Mouse (Mus musculus) cerebellum, adult (tissue): ENCODE results near the gene Calr.

ENCODE experiments used
- ATAC-seq: cut with Nextera tagmentation; 2 replicates; pipeline ENCODE4 v1.9.2; 2017; ENCODE audit warnings: mild to moderate bottlenecking, moderate library complexity, mixed read lengths; ENCODE audit not compliant: insufficient number of reproducible peaks, low FRiP score, low TSS enrichment

Gene Calr

DNA sequence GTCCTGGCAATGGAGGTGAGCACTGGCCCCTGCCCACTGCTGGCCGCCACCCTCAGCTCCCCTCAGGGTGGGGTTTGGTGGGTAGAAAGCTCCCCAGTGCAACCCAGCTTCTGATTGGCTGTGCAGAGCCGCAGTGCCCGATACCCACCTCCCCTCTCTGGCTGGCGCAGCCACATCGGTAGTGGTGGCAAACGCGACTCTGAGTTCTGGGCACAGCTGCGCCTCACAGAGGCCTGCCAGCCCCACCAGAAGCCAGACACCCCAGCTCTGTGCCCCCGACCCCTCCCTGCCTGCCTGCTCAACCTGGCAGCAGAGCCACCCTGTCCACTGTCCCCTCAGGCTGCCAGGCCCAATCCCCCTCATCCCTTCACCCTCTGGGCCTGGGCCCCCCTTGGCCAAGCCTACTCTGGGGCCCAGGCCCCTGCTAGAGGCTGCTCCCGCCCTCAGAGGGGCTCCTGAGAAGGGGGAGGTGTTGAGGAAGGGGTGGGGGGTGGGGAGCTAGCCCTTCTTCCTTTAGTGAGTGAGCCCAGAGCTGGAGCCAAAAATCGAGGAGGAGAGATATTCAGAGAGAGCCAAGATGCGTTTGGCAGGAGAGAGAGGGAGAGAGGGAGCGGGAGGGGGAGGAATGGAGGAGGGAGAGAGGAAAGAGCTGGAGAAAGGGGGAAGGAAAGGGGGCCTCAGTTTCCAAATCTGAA is 52.8 kb downstream of the Calr start:
- peak; percentile 10; the same call in 1 of the 2 replicates for ATAC-seq

DNA sequence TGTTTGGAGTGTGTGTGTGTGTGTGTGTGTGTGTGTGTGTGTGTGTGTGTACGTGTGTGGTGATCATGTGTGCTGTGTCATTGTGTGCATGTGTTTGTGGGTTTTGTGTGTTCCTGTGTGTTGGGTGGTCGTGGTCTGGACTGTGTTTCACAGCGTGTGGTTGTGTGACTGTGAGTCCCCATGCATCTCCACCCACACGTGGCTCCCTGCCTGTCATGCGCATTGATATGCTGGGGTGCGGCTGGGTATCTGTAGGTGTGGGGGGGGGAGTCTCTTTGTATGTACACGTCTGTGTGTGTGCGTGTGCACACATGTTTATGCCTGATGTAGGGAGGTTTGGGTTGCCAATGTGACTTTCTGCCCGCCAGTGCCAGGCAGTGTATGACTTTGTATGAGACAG is 53.6 kb downstream of the Calr start:
- no peak for ATAC-seq

- ATAC-seq, result no peak
Observed at GRCm38 (mm10) chr8:84792429-84792947, 54.2 kb downstream of the Calr start.
